Mouse (Mus musculus): ENCODE measurements around the gene Oaz1. TPM values are rescaled to one million over a fixed set of nuclear protein-coding genes. Genes with fewer than 3 reads are reported as not detected.

The Oaz1 gene
- polyA plus RNA-seq, 2 experiments = 673 to 1,285 TPM

DNA sequence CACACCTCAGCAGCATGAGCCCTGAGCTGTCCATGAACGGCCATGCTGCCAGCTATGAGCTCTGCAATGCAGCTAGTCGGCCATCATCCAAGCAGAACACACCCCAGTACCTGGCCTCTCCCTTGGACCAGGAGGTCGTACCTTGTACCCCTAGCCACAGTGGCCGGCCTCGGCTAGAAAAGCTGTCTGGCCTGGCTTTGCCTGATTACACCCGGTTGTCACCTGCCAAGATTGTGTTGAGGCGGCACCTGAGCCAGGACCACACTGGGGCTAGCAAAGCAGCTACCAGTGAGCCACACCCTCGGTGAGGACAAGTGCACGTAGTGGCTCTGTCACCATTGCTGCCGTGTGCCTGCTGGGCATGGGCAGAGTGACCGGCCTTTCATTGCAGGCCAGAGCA lies 40.5 kb upstream of the Oaz1 start:
- Histone ChIP-seq H3K4me3 (ENCODE audit: insufficient read depth in 1 of 2, low read depth in 2 of 2, low read length in 2 of 2) (no peak overlapping the region), H3K4me2 (ENCODE audit: low read depth) (no peak overlapping the region), H3K27me3 (ENCODE audit: control insufficient read depth, insufficient read depth, low read length) (no peaks in the 10 kb centered on the region), H3K9me3 (ENCODE audit: control insufficient read depth, low read length) (no peaks in the 10 kb centered on the region), H3K36me3 (replicated peaks; ENCODE audit: control insufficient read depth, insufficient read depth, low read depth) (peaks cover 69% of the 10 kb centered on the region), H3K27ac (no peak overlapping the region), H3K4me1 (replicated peaks; ENCODE audit: control insufficient read depth in 2 of 2, insufficient read depth in 2 of 2, low read length in 1 of 2) (no peaks in the 10 kb centered on the region), H3K9ac (replicated peaks) (no peak overlapping the region)
- 90% methylated on average over 11 of the region's 11 CpGs for WGBS (ENCODE audit: insufficient replicate concordance)
- TF ChIP-seq CTCF (IDR thresholded peaks at IDR 0.05; ENCODE audit: low read depth) (no peak), EP300 (IDR thresholded peaks at IDR 0.05; ENCODE audit: low read depth) (no peak)
- ATAC-seq (ENCODE audit: insufficient read depth) = 0 out of 2 replicates have a peak, but pooled peaks have one; percentile 9
- DNase-seq (ENCODE audit: low read depth in 3 of 3, low spot score in 3 of 3) = no peak

DNA sequence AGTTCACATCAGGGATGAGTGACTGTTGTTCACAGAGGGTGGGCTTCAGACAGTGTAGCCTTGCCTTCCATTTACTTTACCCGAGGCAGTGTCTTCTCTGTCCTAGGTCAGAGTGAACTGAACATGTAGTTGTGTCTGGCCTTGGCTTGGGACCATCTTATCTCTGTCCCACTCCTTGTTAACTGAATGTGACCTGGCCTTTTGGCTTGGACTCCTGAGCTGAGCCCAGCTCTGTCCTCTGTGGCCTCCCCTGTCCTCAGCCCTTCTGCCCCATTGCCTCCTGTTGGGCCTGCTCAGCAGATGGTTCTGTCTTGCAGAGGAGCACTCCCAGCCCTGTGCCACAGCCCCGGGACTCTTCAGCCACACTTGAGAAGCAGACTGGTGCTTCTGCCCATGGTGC lies 38.9 kb upstream of the Oaz1 start:
- H3K27me3 ChIP-seq (ENCODE audit: control insufficient read depth, insufficient read depth, low read length) = no peaks in the 10 kb centered on the region
- DNase-seq (ENCODE audit: low read depth in 3 of 3, low spot score in 3 of 3) (no peak), ATAC-seq (ENCODE audit: insufficient read depth) (no peak)
- WGBS (ENCODE audit: insufficient replicate concordance) = 66% methylated on average over 2 of the region's 2 CpGs
- no peaks in the 10 kb centered on the region for H3K9me3 ChIP-seq (ENCODE audit: control insufficient read depth, low read length)
- H3K4me2 ChIP-seq (ENCODE audit: low read depth) = no peak overlapping the region
- no peak for TF ChIP-seq CTCF (IDR thresholded peaks at IDR 0.05; ENCODE audit: low read depth)
- no peak for TF ChIP-seq EP300 (IDR thresholded peaks at IDR 0.05; ENCODE audit: low read depth)
- H3K9ac ChIP-seq (replicated peaks) = no peak overlapping the region
- no peak overlapping the region for H3K27ac ChIP-seq
- H3K4me3 ChIP-seq (ENCODE audit: insufficient read depth in 1 of 2, low read depth in 2 of 2, low read length in 2 of 2) = no peak overlapping the region
- H3K4me1 ChIP-seq (replicated peaks; ENCODE audit: control insufficient read depth in 2 of 2, insufficient read depth in 2 of 2, low read length in 1 of 2) = no peaks in the 10 kb centered on the region
- peaks cover 60% of the 10 kb centered on the region for H3K36me3 ChIP-seq (replicated peaks; ENCODE audit: control insufficient read depth, insufficient read depth, low read depth)

DNA sequence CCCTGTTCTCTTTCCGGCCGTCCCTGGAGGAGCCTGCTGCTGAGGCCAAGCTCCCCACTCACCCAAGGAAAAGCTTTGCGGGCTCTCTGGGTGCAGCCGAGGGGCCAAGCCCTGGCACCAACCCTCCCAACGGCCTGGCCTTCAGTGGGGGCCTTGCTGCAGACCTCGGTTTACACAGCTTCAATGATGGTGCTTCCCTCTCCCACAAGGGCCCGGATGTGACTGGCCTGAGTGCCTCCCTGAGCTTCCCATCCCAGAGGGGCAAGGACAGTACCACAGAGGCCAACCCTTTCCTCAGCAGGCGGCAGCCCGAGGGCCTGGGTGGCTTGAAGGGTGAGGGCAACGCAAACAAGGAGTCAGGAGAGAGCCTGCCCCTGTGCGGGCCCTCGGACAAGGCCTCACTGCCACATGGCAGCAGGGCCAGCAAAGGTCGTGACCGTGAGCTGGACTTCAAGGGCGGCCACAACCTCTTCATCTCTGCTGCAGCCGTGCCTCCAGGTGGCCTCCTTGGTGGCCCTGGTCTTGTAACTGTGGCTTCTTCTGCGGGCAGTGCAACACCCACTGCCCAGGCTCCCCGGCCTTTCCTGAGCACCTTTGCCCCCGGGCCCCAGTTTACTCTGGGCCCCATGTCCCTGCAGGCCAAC lies 35.6 kb upstream of the Oaz1 start:
- DNase-seq (ENCODE audit: low read depth in 3 of 3, low spot score in 3 of 3) (no peak), ATAC-seq (ENCODE audit: insufficient read depth) (no peak)
- no peaks in the 10 kb centered on the region for H3K4me1 ChIP-seq (replicated peaks; ENCODE audit: control insufficient read depth in 2 of 2, insufficient read depth in 2 of 2, low read length in 1 of 2)
- no peak overlapping the region for H3K4me2 ChIP-seq (ENCODE audit: low read depth)
- peaks cover 43% of the 10 kb centered on the region for H3K36me3 ChIP-seq (replicated peaks; ENCODE audit: control insufficient read depth, insufficient read depth, low read depth)
- no peaks in the 10 kb centered on the region for H3K27me3 ChIP-seq (ENCODE audit: control insufficient read depth, insufficient read depth, low read length)
- 81% methylated on average over 19 of the region's 19 CpGs for WGBS (ENCODE audit: insufficient replicate concordance)
- H3K9ac ChIP-seq (replicated peaks) = no peak overlapping the region
- no peaks in the 10 kb centered on the region for H3K9me3 ChIP-seq (ENCODE audit: control insufficient read depth, low read length)
- TF ChIP-seq EP300 (IDR thresholded peaks at IDR 0.05; ENCODE audit: low read depth) (no peak), CTCF (IDR thresholded peaks at IDR 0.05; ENCODE audit: low read depth) (no peak)
- H3K4me3 ChIP-seq (ENCODE audit: insufficient read depth in 1 of 2, low read depth in 2 of 2, low read length in 2 of 2) = no peak overlapping the region
- H3K27ac ChIP-seq = no peak overlapping the region

DNA sequence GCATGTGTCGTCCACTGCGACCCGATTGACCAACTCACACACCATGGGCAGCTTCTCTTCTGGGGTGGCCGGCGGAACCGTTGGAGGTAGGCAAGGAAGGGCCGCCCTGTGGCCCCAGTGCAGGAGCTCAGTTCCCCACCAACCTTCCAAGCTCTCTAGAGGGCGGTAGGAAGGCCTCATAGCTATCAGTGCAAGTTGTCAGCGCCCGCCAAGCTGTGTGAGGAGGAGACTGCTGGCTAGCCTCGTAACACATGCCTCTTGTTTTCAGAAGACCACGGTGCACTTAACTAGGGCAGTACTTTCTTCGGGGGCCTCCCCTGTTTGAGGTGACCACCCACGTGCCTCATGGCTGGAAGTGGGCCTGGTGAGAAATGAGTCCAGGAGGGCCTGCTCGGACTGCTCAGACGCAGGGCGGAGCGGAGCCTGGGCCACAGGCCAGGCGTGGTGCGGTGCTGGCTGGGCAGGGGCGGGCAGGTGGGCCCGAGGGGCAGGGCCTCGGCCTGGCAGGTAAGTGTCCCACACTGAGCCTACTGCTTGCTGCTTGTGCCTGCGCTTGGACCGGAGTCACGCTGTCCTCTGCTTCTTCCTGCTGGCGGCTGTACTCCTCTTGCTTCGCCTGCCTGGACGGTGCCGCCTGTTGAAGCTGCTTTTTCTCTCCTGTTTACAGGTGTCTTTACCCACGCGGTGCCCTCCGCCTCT lies 34.8 kb upstream of the Oaz1 start:
- TF ChIP-seq CTCF (IDR thresholded peaks at IDR 0.05; ENCODE audit: low read depth) = 0 out of 2 replicates have a peak, but pooled peaks have one; percentile 13
- TF ChIP-seq EP300 (IDR thresholded peaks at IDR 0.05; ENCODE audit: low read depth) = no peak
- 80% methylated on average over 33 of the region's 33 CpGs for WGBS (ENCODE audit: insufficient replicate concordance)
- Histone ChIP-seq H3K9ac (replicated peaks) (no peak overlapping the region), H3K4me1 (replicated peaks; ENCODE audit: control insufficient read depth in 2 of 2, insufficient read depth in 2 of 2, low read length in 1 of 2) (peaks cover under 1 to 1% of the 10 kb centered on the region in 2 experiments; a peak in 1 of 4 replicates), H3K4me3 (ENCODE audit: insufficient read depth in 1 of 2, low read depth in 2 of 2, low read length in 2 of 2) (no peak overlapping the region), H3K36me3 (replicated peaks; ENCODE audit: control insufficient read depth, insufficient read depth, low read depth) (peaks cover 44% of the 10 kb centered on the region), H3K4me2 (ENCODE audit: low read depth) (no peak overlapping the region), H3K9me3 (ENCODE audit: control insufficient read depth, low read length) (no peaks in the 10 kb centered on the region), H3K27ac (no peak overlapping the region), H3K27me3 (ENCODE audit: control insufficient read depth, insufficient read depth, low read length) (no peaks in the 10 kb centered on the region)
- ATAC-seq (ENCODE audit: insufficient read depth) (no peak), DNase-seq (ENCODE audit: low read depth in 3 of 3, low spot score in 3 of 3) (no peak)
